Mouse (Mus musculus) small intestine, adult 2 months (tissue): ENCODE data around the gene Olfr1370.

Source experiments
- CTCF ChIP-seq: fragments of 200-500 bp; IDR thresholded peaks from 2 replicates; pipeline ENCODE4 v1.5.1; 2012; ENCODE audit warnings: low read depth, mild to moderate bottlenecking, control low read depth, inconsistent platforms, low read length, moderate library complexity, mixed read lengths; ENCODE audit not compliant: insufficient replicate concordance, insufficient read length; ENCODE audit errors: extremely low read depth
- POLR2A ChIP-seq: fragments of 200-500 bp; IDR thresholded peaks from 2 replicates; pipeline ENCODE4 v1.6.1; 2012; ENCODE audit warnings: low read depth, mild to moderate bottlenecking, control low read depth, inconsistent platforms, low read length, moderate library complexity

GRCm38 (mm10) chr13:21109759-21110158, 35.0 kb upstream of the Olfr1370 start:
- no peak for TF ChIP-seq POLR2A
- no peak for TF ChIP-seq CTCF
